Mouse (Mus musculus) myocyte (in vitro differentiated cells): Measurements from ENCODE around the gene Ptpn7. TPM values are rescaled to one million over a fixed set of nuclear protein-coding genes. Genes with fewer than 3 reads are reported as not detected.

Experiments
- H3K27me3 ChIP-seq: one replicate; pipeline ENCODE4 v1.6.1; 2011; ENCODE audit not compliant: control insufficient read depth, insufficient read depth, insufficient read length
- H3K36me3 ChIP-seq: one replicate; pipeline ENCODE4 v1.6.1; 2011; ENCODE audit not compliant: control insufficient read depth, insufficient read depth
- H3K4me2 ChIP-seq: one replicate; pipeline ENCODE4 v1.6.1; 2011; ENCODE audit warnings: low read depth, control low read depth
- H3K4me3 ChIP-seq: one replicate; pipeline ENCODE4 v1.5.1; 2011; ENCODE audit warnings: mild to moderate bottlenecking, control low read depth, moderate library complexity
- H3K79me2 ChIP-seq: one replicate; pipeline ENCODE4 v1.6.1; 2011; ENCODE audit not compliant: control insufficient read depth, insufficient read depth
- H3ac ChIP-seq: one replicate; pipeline ENCODE4 v1.6.1; 2011; ENCODE audit not compliant: control insufficient read depth, insufficient read length
- CEBPB ChIP-seq: IDR thresholded peaks from 2 replicates; pipeline ENCODE4 v1.6.1; 2011; ENCODE audit warnings: mild to moderate bottlenecking, moderate library complexity; ENCODE audit not compliant: poor library complexity, insufficient read depth, severe bottlenecking
- E2F4 ChIP-seq: IDR thresholded peaks from one replicate; pipeline ENCODE4 v1.6.1; 2011; ENCODE audit warnings: mild to moderate bottlenecking, control low read depth, moderate library complexity; ENCODE audit not compliant: insufficient read depth
- MAX ChIP-seq: IDR thresholded peaks from one replicate; pipeline ENCODE4 v1.6.1; 2011; ENCODE audit warnings: low read depth, mild to moderate bottlenecking, control low read depth
- MYOD1 ChIP-seq, 3 experiments: IDR thresholded peaks; one replicate each; pipeline ENCODE4 v1.6.1; 2011; ENCODE audit warnings: control low read depth in 2 of 3, low read depth in 2 of 3, mild to moderate bottlenecking in 2 of 3, moderate library complexity in 1 of 3; ENCODE audit not compliant: insufficient read length in 2 of 3, control insufficient read depth in 1 of 3
- MYOG ChIP-seq, 3 experiments: IDR thresholded peaks; one replicate each; pipeline ENCODE4 v1.6.1; 2011; ENCODE audit warnings: control low read depth in 2 of 3, low read depth in 2 of 3, mild to moderate bottlenecking in 2 of 3; ENCODE audit not compliant: insufficient read length in 2 of 3, control insufficient read depth in 1 of 3, insufficient read depth in 1 of 3
- POLR2A ChIP-seq: IDR thresholded peaks from one replicate; pipeline ENCODE4 v1.6.1; 2011; ENCODE audit warnings: low read depth, mild to moderate bottlenecking, control low read depth, moderate library complexity; ENCODE audit not compliant: insufficient read length
- POLR2AphosphoS2 ChIP-seq: IDR thresholded peaks from one replicate; pipeline ENCODE4 v1.6.1; 2011; ENCODE audit warnings: low read depth, control low read depth; ENCODE audit not compliant: insufficient read length
- REST ChIP-seq: IDR thresholded peaks from one replicate; pipeline ENCODE4 v1.6.1; 2011; ENCODE audit warnings: mild to moderate bottlenecking, control low read depth, moderate library complexity; ENCODE audit not compliant: insufficient read depth, insufficient read length
- SRF ChIP-seq: IDR thresholded peaks from one replicate; pipeline ENCODE4 v1.6.1; 2011; ENCODE audit warnings: low read depth; ENCODE audit not compliant: control insufficient read depth, insufficient read length
- TCF12 ChIP-seq: IDR thresholded peaks from one replicate; pipeline ENCODE4 v1.6.1; 2011; ENCODE audit warnings: mild to moderate bottlenecking, control low read depth; ENCODE audit not compliant: poor library complexity, insufficient read depth, severe bottlenecking
- TCF3 ChIP-seq: IDR thresholded peaks from one replicate; pipeline ENCODE4 v1.6.1; 2011; ENCODE audit warnings: low read depth, control low read depth; ENCODE audit not compliant: insufficient read length
- USF1 ChIP-seq: IDR thresholded peaks from one replicate; pipeline ENCODE4 v1.6.1; 2011; ENCODE audit warnings: low read depth, mild to moderate bottlenecking, control low read depth, moderate library complexity
- polyA plus RNA-seq: library from polyadenylated mRNA; unstranded; fragments of >200 nt; fragmentation: generic; extraction: Trizol; gene quantifications from one replicate; pipeline ENCODE4 v1.2.1, GENCODE M21; 2012; ENCODE audit warnings: missing spikeins

Ptpn7 gene
- polyA plus RNA-seq, 1 experiment = 0.26 TPM

DNA sequence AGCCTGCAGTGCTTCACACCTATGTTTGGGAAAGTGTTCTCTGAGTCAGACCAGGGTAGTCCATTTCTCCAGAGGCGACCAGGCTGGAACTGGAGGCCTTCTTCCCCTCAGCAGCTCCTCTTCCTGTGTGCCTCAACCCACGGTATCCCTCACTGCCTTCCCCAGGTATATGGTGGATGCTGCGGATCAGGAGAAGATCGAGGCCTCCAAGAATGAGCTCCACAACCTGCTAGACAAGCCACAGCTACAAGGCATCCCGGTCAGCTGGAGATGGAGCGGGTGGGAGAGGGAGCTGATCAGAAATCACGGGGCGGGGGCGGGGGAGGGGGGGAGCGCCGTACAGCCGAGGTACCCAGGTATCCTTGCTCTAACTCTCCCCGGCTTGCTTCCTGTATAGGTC is 21.5 kb downstream of the Ptpn7 start:
- no peak overlapping the region for H3K4me2 ChIP-seq
- H3K36me3 ChIP-seq = peaks cover 26% of the 10 kb centered on the region
- peaks cover 17% of the 10 kb centered on the region for H3K79me2 ChIP-seq
- H3ac ChIP-seq = no peak overlapping the region
- no peak overlapping the region for H3K4me3 ChIP-seq
- TF ChIP-seq MAX (no peak), MYOD1 (IDR thresholded peaks at IDR 0.05; ENCODE audit: control insufficient read depth in 1 of 3, insufficient read length in 2 of 3, low read depth in 2 of 3) (no peak), TCF3 (no peak), REST (no peak), TCF12 (no peak), USF1 (no peak), E2F4 (no peak), POLR2A (no peak), POLR2AphosphoS2 (no peak), CEBPB (no peak), SRF (no peak)
- no peaks in the 10 kb centered on the region for H3K27me3 ChIP-seq

GRCm38 (mm10) chr1:135154411-135154959 is 22.0 kb downstream of the Ptpn7 start:
- H3K79me2 ChIP-seq = peaks cover 15% of the 10 kb centered on the region
- H3K4me3 ChIP-seq = no peak overlapping the region
- H3ac ChIP-seq = no peak overlapping the region
- H3K27me3 ChIP-seq = no peaks in the 10 kb centered on the region
- TF ChIP-seq REST (no peak), POLR2A (no peak), TCF12 (no peak), MYOD1 (IDR thresholded peaks at IDR 0.05; ENCODE audit: control insufficient read depth in 1 of 3, insufficient read length in 2 of 3, low read depth in 2 of 3) (no peak), POLR2AphosphoS2 (no peak), E2F4 (no peak)
- no peak overlapping the region for H3K4me2 ChIP-seq
- peaks cover 26% of the 10 kb centered on the region for H3K36me3 ChIP-seq

- Histone ChIP-seq H3K79me2 (peaks cover 5% of the 10 kb centered on the region), H3K4me2 (no peak overlapping the region), H3ac (no peak overlapping the region), H3K4me3 (no peak overlapping the region), H3K36me3 (peaks cover 25% of the 10 kb centered on the region), H3K27me3 (no peaks in the 10 kb centered on the region)
- no peak for TF ChIP-seq REST
- TF ChIP-seq E2F4 = no peak
- TF ChIP-seq USF1 = no peak
- no peak for TF ChIP-seq CEBPB
- no peak for TF ChIP-seq MYOD1 (IDR thresholded peaks at IDR 0.05; ENCODE audit: control insufficient read depth in 1 of 3, insufficient read length in 2 of 3, low read depth in 2 of 3)
These were observed 23.8 kb downstream of the Ptpn7 start for GRCm38 (mm10) chr1:135156300-135156699.

DNA sequence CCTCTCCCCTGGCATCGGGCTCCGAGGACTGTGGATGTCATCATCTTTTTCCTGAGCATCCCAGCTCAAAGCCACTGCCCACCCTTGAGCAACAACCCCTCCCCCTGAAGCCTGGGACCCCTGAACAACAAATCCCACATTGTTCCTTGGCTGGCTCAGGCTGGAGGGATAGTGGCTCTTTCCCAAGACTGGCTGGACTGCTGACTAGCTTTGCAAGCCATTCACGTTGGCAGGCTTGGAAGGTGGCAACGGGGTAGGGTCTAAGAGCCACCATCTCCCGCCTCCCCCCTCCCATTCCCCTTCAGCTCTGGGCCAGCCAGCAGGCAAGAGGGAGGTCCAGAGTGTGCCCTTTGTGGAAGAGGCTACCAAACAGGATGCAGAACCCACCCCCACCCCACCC is 26.1 kb downstream of the Ptpn7 start:
- H3ac ChIP-seq = no peak overlapping the region
- no peaks in the 10 kb centered on the region for H3K27me3 ChIP-seq
- no peak for TF ChIP-seq MAX
- no peak for TF ChIP-seq POLR2A
- no peak for TF ChIP-seq TCF12
- TF ChIP-seq CEBPB = no peak
- no peak for TF ChIP-seq SRF
- peak; percentile 26 for TF ChIP-seq POLR2AphosphoS2
- H3K4me2 ChIP-seq = no peak overlapping the region
- H3K4me3 ChIP-seq = no peak overlapping the region
- H3K36me3 ChIP-seq = peaks cover 19% of the 10 kb centered on the region
- H3K79me2 ChIP-seq = no peaks in the 10 kb centered on the region

- Histone ChIP-seq H3K36me3 (peaks cover 19% of the 10 kb centered on the region), H3K4me3 (no peak overlapping the region), H3K4me2 (no peak overlapping the region), H3K79me2 (no peaks in the 10 kb centered on the region), H3K27me3 (no peaks in the 10 kb centered on the region), H3ac (no peak overlapping the region)
- TF ChIP-seq E2F4 (no peak), USF1 (no peak)
These were observed 26.6 kb downstream of the Ptpn7 start for GRCm38 (mm10) chr1:135159074-135159473.

DNA sequence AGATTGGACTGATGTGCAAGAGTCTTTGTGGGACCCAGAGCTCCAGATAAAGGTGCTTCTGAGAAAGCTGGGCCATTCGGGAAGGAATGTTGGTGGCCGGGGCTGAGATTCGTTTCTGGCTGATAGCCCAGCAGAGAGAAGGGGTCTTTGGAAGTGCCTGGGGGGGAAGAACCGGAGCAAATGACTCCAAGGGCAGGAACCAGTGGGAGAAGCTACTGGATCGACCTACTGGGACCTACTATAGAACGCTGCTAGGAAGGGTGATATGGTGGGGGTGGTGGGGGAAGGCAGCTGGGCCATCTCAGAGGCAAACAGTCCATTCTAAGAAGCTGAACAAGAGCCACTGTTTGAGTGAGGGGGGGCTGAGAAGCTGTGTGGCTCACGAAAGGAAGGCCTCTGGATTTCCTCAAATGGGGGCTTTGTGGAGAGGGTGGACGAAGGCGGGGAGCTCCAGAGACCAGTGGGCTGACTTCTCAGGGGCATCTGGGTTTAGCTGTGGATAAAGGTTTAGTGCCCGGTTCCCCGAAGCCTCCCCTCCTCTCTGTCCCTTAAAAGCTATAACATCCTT is 27.1 kb downstream of the Ptpn7 start:
- no peak overlapping the region for H3ac ChIP-seq
- peaks cover 19% of the 10 kb centered on the region for H3K36me3 ChIP-seq
- H3K4me2 ChIP-seq = no peak overlapping the region
- no peaks in the 10 kb centered on the region for H3K79me2 ChIP-seq
- no peak overlapping the region for H3K4me3 ChIP-seq
- no peak for TF ChIP-seq CEBPB
- TF ChIP-seq TCF12 = no peak
- no peak for TF ChIP-seq USF1
- no peak for TF ChIP-seq MYOD1 (IDR thresholded peaks at IDR 0.05; ENCODE audit: control insufficient read depth in 1 of 3, insufficient read length in 2 of 3, low read depth in 2 of 3)
- TF ChIP-seq SRF = no peak
- no peak for TF ChIP-seq E2F4
- no peak for TF ChIP-seq MAX
- no peak for TF ChIP-seq REST
- no peak for TF ChIP-seq MYOG (IDR thresholded peaks at IDR 0.05; ENCODE audit: control insufficient read depth in 1 of 3, insufficient read depth in 1 of 3, insufficient read length in 2 of 3, low read depth in 2 of 3)
- no peak for TF ChIP-seq POLR2A
- no peak for TF ChIP-seq POLR2AphosphoS2
- TF ChIP-seq TCF3 = no peak
- H3K27me3 ChIP-seq = no peaks in the 10 kb centered on the region
